ENCODE assay signal across 11 mouse cellular contexts in the genomic region with DNA sequence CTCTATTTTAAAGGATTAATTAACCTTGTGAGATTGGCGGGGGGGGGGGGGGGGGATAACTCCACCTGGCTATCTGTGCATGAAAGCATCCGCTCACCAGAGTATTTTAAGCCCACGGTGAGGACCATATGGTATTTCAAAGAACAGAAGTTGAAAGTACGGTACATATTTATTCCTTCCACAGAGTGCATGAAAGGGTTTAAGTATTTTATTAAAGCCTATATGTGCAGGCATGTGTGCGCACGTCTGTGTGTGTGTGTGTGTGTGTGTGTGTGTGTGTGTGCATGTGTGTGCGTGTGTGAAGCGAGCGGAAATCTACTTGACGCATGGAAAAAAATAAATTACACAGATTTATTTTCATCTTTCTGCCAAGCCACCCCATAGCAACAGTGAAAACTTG. TPM values are rescaled to one million over a fixed set of nuclear protein-coding genes. Genes with fewer than 3 reads are reported as not detected.
A peak's percentile ranks its signal among the peaks of the same experiment; 100 is the strongest.
DNase-seq lines count a peak whose midpoint lies in the region; ATAC-seq and TF ChIP-seq lines count a peak whose summit lies in the region.
"Had no signal": no experiment of that assay in that cellular context is flagged by ENCODE, and none has a peak within 500 bp of the region (broad histone marks: within the 10 kb centered on the region; RNA-seq: fewer than 3 reads in every experiment).

No protein-coding gene starts in this region.

- peak overlapping the region; percentile 50 for H3K9ac ChIP-seq in forebrain, embryonic 13.5 days
- peak overlapping the region; percentile 37; the same call in 1 of the 2 replicates for H3K9ac ChIP-seq in neural tube, embryonic 14.5 days (replicated peaks; ENCODE audit: low read depth, low read length)

- H3K4me3 ChIP-seq in layer of hippocampus, adult 2 months, result peak overlapping the region; percentile 24
- peak overlapping the region; percentile 24 for H3K4me3 ChIP-seq in forebrain, embryonic 13.5 days
- peak overlapping the region; percentile 42 for H3K4me3 ChIP-seq in limb, embryonic 10.5 days
- 0 out of 2 replicates have a peak overlapping the region, but pooled peaks have one; percentile 3 for H3K4me3 ChIP-seq in neural tube, embryonic 14.5 days (ENCODE audit: low read depth, low read length)
- H3K4me3 ChIP-seq: left cerebral cortex, adult 2 months had no signal

- 0 out of 2 replicates have a peak, but pooled peaks cover 7% of the 10 kb centered on the region for H3K27me3 ChIP-seq in forebrain, embryonic 13.5 days
- H3K27me3 ChIP-seq in limb, embryonic 10.5 days (ENCODE audit: low read depth, poor library complexity, severe bottlenecking), result peaks cover 11% of the 10 kb centered on the region
- H3K27me3 ChIP-seq in neural tube, embryonic 14.5 days (ENCODE audit: control insufficient read depth, insufficient read depth, low read length), result no peaks in the 10 kb centered on the region

- no peak for TF ChIP-seq CTCF in layer of hippocampus, adult 2 months (conservative IDR thresholded peaks at IDR 0.05)

- no peak for DNase-seq in layer of hippocampus, adult 2 months (ENCODE audit: low spot score in 2 of 2)
- DNase-seq in layer of hippocampus, postnatal 10 days (ENCODE audit: low spot score in 2 of 2), result no peak
- no peak for DNase-seq in limb, embryonic 10.5 days (ENCODE audit: low spot score)
- DNase-seq in left cerebral cortex, postnatal 4 days, result no peak
- DNase-seq in gastrocnemius, postnatal 14 days, result no peak
- DNase-seq in frontal cortex, postnatal 14 days (ENCODE audit: low spot score in 2 of 2), result no peak
- DNase-seq: adrenal gland, postnatal 36 days had no signal

- no peaks in the 10 kb centered on the region for H3K36me3 ChIP-seq in forebrain, embryonic 13.5 days (ENCODE audit: poor library complexity, severe bottlenecking)
- H3K36me3 ChIP-seq in limb, embryonic 10.5 days, result no peaks in the 10 kb centered on the region
- no peaks in the 10 kb centered on the region for H3K36me3 ChIP-seq in neural tube, embryonic 14.5 days (ENCODE audit: control insufficient read depth, insufficient read depth, low read length)

- H3K27ac ChIP-seq in layer of hippocampus, adult 2 months, result no peak overlapping the region
- no peak overlapping the region for H3K27ac ChIP-seq in forebrain, embryonic 13.5 days
- peak overlapping the region; percentile 74 for H3K27ac ChIP-seq in limb, embryonic 10.5 days
- no peak overlapping the region for H3K27ac ChIP-seq in neural tube, embryonic 14.5 days (ENCODE audit: low read depth, low read length)
- H3K27ac ChIP-seq: left cerebral cortex, adult 2 months had no signal

- intact Hi-C loops in left cerebral cortex, postnatal 4 days (cut with DNase I), result loop anchor here (5.0 kb wide), 2 partner anchors 67 to 703 kb away; no protein-coding TSS in a partner anchor
- intact Hi-C loops in gastrocnemius, postnatal 14 days (cut with DNase I; ENCODE audit: low total_unique reads), result no loop called here

- H3K9me3 ChIP-seq in forebrain, embryonic 13.5 days (replicated peaks), result no peaks in the 10 kb centered on the region
- H3K9me3 ChIP-seq in limb, embryonic 10.5 days (replicated peaks), result no peaks in the 10 kb centered on the region
- no peaks in the 10 kb centered on the region for H3K9me3 ChIP-seq in neural tube, embryonic 14.5 days (ENCODE audit: control insufficient read depth, low read length)

- ATAC-seq in forebrain, embryonic 13.5 days, result peak; percentile 58; the same call in 1 of the 2 replicates
- ATAC-seq in neural tube, embryonic 14.5 days (ENCODE audit: low read depth), result 0 out of 2 replicates have a peak, but pooled peaks have one; percentile 22
- ATAC-seq: inflammation-experienced regulatory T-cells, adult 6 months had no signal

- 18% methylated on average over 10 of the region's 10 CpGs for WGBS in forebrain, embryonic 13.5 days
- 58% methylated on average over 10 of the region's 10 CpGs for WGBS in limb, embryonic 10.5 days
- 36% methylated on average over 10 of the region's 10 CpGs for WGBS in neural tube, embryonic 14.5 days

- peaks cover 21% of the 10 kb centered on the region for H3K4me1 ChIP-seq in forebrain, embryonic 13.5 days
- H3K4me1 ChIP-seq in limb, embryonic 10.5 days, result peaks cover 11% of the 10 kb centered on the region
- no peaks in the 10 kb centered on the region for H3K4me1 ChIP-seq in neural tube, embryonic 14.5 days (ENCODE audit: control insufficient read depth, insufficient read depth, low read length)

- H3K4me2 ChIP-seq in forebrain, embryonic 13.5 days, result peak overlapping the region; percentile 60
- peak overlapping the region; percentile 38; the same call in 1 of the 2 replicates for H3K4me2 ChIP-seq in neural tube, embryonic 14.5 days (ENCODE audit: low read depth, low read length)

RNA-seq across cellular contexts. Expression of gene Ccne1, which starts 32.4 kb away (rescaled TPM):
- total RNA-seq in layer of hippocampus, adult 2 months (2021), result 10 to 100 TPM; 13.5 to 13.7 TPM
- total RNA-seq in layer of hippocampus, postnatal 10 days (2021), result 10 to 100 TPM in 1 of 2 experiments, 1 to 10 TPM in 1; 9.4 to 11.4 TPM
- 25.9 and 31.9 TPM in 2 replicates for polyA plus RNA-seq in forebrain, embryonic 13.5 days (2015; fragmentation: Nextera tagmentation; extraction: Ambion mirVana)
- 158 and 194 TPM in 2 replicates for polyA plus RNA-seq in limb, embryonic 10.5 days (2016; fragmentation: Nextera tagmentation; extraction: Ambion mirVana)
- 16.4 and 16.7 TPM in 2 replicates for polyA plus RNA-seq in neural tube, embryonic 14.5 days (2014; fragmentation: Nextera tagmentation; extraction: Ambion mirVana)
- total RNA-seq in left cerebral cortex, postnatal 4 days (2021), result 1 to 10 TPM; 8.7 to 8.8 TPM
- total RNA-seq in gastrocnemius, postnatal 14 days (2021), result 1 to 10 TPM; 1.2 to 2.1 TPM

RNA-seq across cellular contexts. Expression of gene Uri1, which starts 51.6 kb away (rescaled TPM):
- 10 to 100 TPM; 38.6 to 45.9 TPM for total RNA-seq in layer of hippocampus, adult 2 months (2021)
- total RNA-seq in layer of hippocampus, postnatal 10 days (2021), result 10 to 100 TPM; 33.5 to 42.2 TPM
- 35.0 and 37.7 TPM in 2 replicates for polyA plus RNA-seq in forebrain, embryonic 13.5 days (2015; fragmentation: Nextera tagmentation; extraction: Ambion mirVana)
- polyA plus RNA-seq in limb, embryonic 10.5 days (2016; fragmentation: Nextera tagmentation; extraction: Ambion mirVana), result 39.1 and 41.7 TPM in 2 replicates
- polyA plus RNA-seq in neural tube, embryonic 14.5 days (2014; fragmentation: Nextera tagmentation; extraction: Ambion mirVana), result 36.0 and 48.6 TPM in 2 replicates
- 10 to 100 TPM; 39.7 to 45.7 TPM for total RNA-seq in left cerebral cortex, postnatal 4 days (2021)
- total RNA-seq in gastrocnemius, postnatal 14 days (2021), result 10 to 100 TPM; 25.6 to 26.9 TPM
